Mouse (Mus musculus) G1E (cell line): ENCODE data around the gene Asxl1. TPM values are rescaled to one million over a fixed set of nuclear protein-coding genes. Genes with fewer than 3 reads are reported as not detected.

Experiments used
- ATAC-seq: 2 replicates; pipeline ENCODE4 v1.8.0; 2016; ENCODE audit warnings: mild to moderate bottlenecking; ENCODE audit not compliant: insufficient number of reproducible peaks, poor library complexity, low FRiP score, severe bottlenecking; ENCODE audit errors: extremely low read depth
- DNase-seq: peaks from one replicate; pipeline ENCODE4 v3.0.0; 2012; ENCODE audit warnings: low spot score
- H3K27me3 ChIP-seq: 2 replicates; pipeline ENCODE4 v1.6.1; 2012; ENCODE audit warnings: mild to moderate bottlenecking, low read length, inconsistent platforms; ENCODE audit not compliant: insufficient read depth
- H3K36me3 ChIP-seq: replicated peaks from 2 replicates; pipeline ENCODE3; 2012; ENCODE audit warnings: mild to moderate bottlenecking, inconsistent platforms
- H3K4me1 ChIP-seq: 2 replicates; pipeline ENCODE4 v1.6.1; 2012; ENCODE audit warnings: low read depth, low read length, inconsistent platforms, mixed read lengths; ENCODE audit not compliant: insufficient read depth
- H3K4me3 ChIP-seq: 2 replicates; pipeline ENCODE4 v1.5.1; 2012; ENCODE audit warnings: low read depth, mild to moderate bottlenecking, inconsistent platforms, low read length, moderate library complexity, mixed read lengths
- H3K9me3 ChIP-seq: replicated peaks from 2 replicates; pipeline ENCODE4 v1.6.1; 2012; ENCODE audit warnings: inconsistent platforms
- CTCF ChIP-seq: IDR thresholded peaks from 2 replicates; pipeline ENCODE4 v1.5.1; 2012; ENCODE audit warnings: low read depth, low read length, inconsistent platforms, mixed read lengths
- GATA1 ChIP-seq: IDR thresholded peaks from 2 replicates; pipeline ENCODE4 v1.6.1; 2012; ENCODE audit warnings: borderline replicate concordance, low read length, inconsistent platforms, mixed read lengths
- GATA2 ChIP-seq: IDR thresholded peaks from 2 replicates; pipeline ENCODE4 v1.6.1; 2012; ENCODE audit warnings: low read depth, low read length, inconsistent platforms, borderline replicate concordance
- POLR2AphosphoS5 ChIP-seq: IDR thresholded peaks from 2 replicates; pipeline ENCODE4 v1.6.1; 2012; ENCODE audit warnings: low read depth, low read length, inconsistent platforms; ENCODE audit not compliant: insufficient replicate concordance
- TAL1 ChIP-seq: conservative IDR thresholded peaks from 2 replicates; pipeline ENCODE4 v1.6.1; 2012; ENCODE audit warnings: low read depth, low read length, inconsistent platforms, mixed read lengths
- polyA plus RNA-seq: library from polyadenylated mRNA; stranded (reverse); fragments of >175 nt; gene quantifications from 2 replicates; pipeline ENCODE4 v1.2.3, GENCODE M21; 2012
- total RNA-seq, 2 experiments: library from RNA; stranded (forward) in 1 of 2; stranded (reverse) in 1 of 2; fragments of 200-1000 nt in 1 of 2; fragments of >200 nt in 1 of 2; fragmentation: Nextera tagmentation in 1 of 2; gene quantifications; 2 replicates each; pipeline ENCODE4 v1.2.3; 2014 to 2017

Asxl1 gene
- total and polyA plus RNA-seq, 3 experiments = 16.8 to 54.3 (median 50.0) TPM

GRCm38 (mm10) chr2:153325706-153326376 is 19.8 kb upstream of the Asxl1 start:
- Histone ChIP-seq H3K36me3 (peaks cover 80% of the 10 kb centered on the region), H3K4me3 (no peak overlapping the region), H3K4me1 (no peaks in the 10 kb centered on the region; the same call in none of the 2 replicates), H3K27me3 (no peaks in the 10 kb centered on the region), H3K9me3 (no peaks in the 10 kb centered on the region)
- TF ChIP-seq POLR2AphosphoS5 (no peak), CTCF (no peak), TAL1 (no peak), GATA1 (no peak), GATA2 (no peak)
- no peak for ATAC-seq
- no peak for DNase-seq

- H3K27me3 ChIP-seq = no peaks in the 10 kb centered on the region
- ATAC-seq (no peak), DNase-seq (no peak)
- H3K36me3 ChIP-seq = peaks cover 62% of the 10 kb centered on the region
- H3K4me3 ChIP-seq = no peak overlapping the region
- H3K4me1 ChIP-seq = peaks cover 4% of the 10 kb centered on the region
- H3K9me3 ChIP-seq = no peaks in the 10 kb centered on the region
- no peak for TF ChIP-seq POLR2AphosphoS5
- no peak for TF ChIP-seq GATA2
- TF ChIP-seq GATA1 = no peak
- no peak for TF ChIP-seq TAL1
- TF ChIP-seq CTCF = no peak
Measured at GRCm38 (mm10) chr2:153332271-153332670, 13.4 kb upstream of the Asxl1 start.

- H3K4me3 ChIP-seq = no peak overlapping the region
- no peak for DNase-seq
- H3K9me3 ChIP-seq = no peaks in the 10 kb centered on the region
- no peak for ATAC-seq
- TF ChIP-seq GATA2 (no peak), CTCF (no peak), TAL1 (no peak), POLR2AphosphoS5 (no peak)
- H3K27me3 ChIP-seq = no peaks in the 10 kb centered on the region
- H3K4me1 ChIP-seq = peaks cover 4% of the 10 kb centered on the region
- H3K36me3 ChIP-seq = peaks cover 58% of the 10 kb centered on the region
Measured at GRCm38 (mm10) chr2:153332981-153333380, 12.6 kb upstream of the Asxl1 start.

GRCm38 (mm10) chr2:153333822-153334232 is 11.8 kb upstream of the Asxl1 start:
- Histone ChIP-seq H3K9me3 (no peaks in the 10 kb centered on the region), H3K36me3 (peaks cover 53% of the 10 kb centered on the region), H3K4me3 (no peak overlapping the region), H3K4me1 (peaks cover 4% of the 10 kb centered on the region), H3K27me3 (no peaks in the 10 kb centered on the region)
- no peak for DNase-seq
- no peak for ATAC-seq
- no peak for TF ChIP-seq POLR2AphosphoS5
- no peak for TF ChIP-seq TAL1
- no peak for TF ChIP-seq CTCF
- no peak for TF ChIP-seq GATA1
- no peak for TF ChIP-seq GATA2

- Histone ChIP-seq H3K4me1 (peaks cover 4% of the 10 kb centered on the region), H3K9me3 (no peaks in the 10 kb centered on the region), H3K27me3 (no peaks in the 10 kb centered on the region), H3K36me3 (peaks cover 51% of the 10 kb centered on the region), H3K4me3 (no peak overlapping the region)
- ATAC-seq (no peak), DNase-seq (no peak)
- TF ChIP-seq GATA2 = no peak
- TF ChIP-seq GATA1 = no peak
- no peak for TF ChIP-seq CTCF
- TF ChIP-seq POLR2AphosphoS5 = no peak
- no peak for TF ChIP-seq TAL1
Measured at GRCm38 (mm10) chr2:153334281-153334680, 11.3 kb upstream of the Asxl1 start.

- Histone ChIP-seq H3K36me3 (peaks cover 39% of the 10 kb centered on the region), H3K4me1 (peaks cover 4% of the 10 kb centered on the region), H3K4me3 (no peak overlapping the region), H3K9me3 (no peaks in the 10 kb centered on the region), H3K27me3 (no peaks in the 10 kb centered on the region)
- ATAC-seq (no peak), DNase-seq (no peak)
- no peak for TF ChIP-seq TAL1
- TF ChIP-seq GATA1 = no peak
- TF ChIP-seq GATA2 = no peak
- no peak for TF ChIP-seq POLR2AphosphoS5
- TF ChIP-seq CTCF = no peak
Measured at GRCm38 (mm10) chr2:153336117-153336516, 9.5 kb upstream of the Asxl1 start.
